Mouse (Mus musculus) urinary bladder, postnatal 14 days (tissue): ENCODE measurements around the gene Sox6.

Experiments used
- DNase-seq: peaks from one replicate; pipeline ENCODE4 v3.0.0; 2021; ENCODE audit warnings: low spot score

Gene Sox6

GRCm38 (mm10) chr7:115750275-115750825 lies 288.2 kb downstream of the Sox6 start:
- DNase-seq = no peak

GRCm38 (mm10) chr7:115747541-115747940 lies 291.1 kb downstream of the Sox6 start:
- no peak for DNase-seq

- DNase-seq = no peak
Measured at GRCm38 (mm10) chr7:115745672-115746253, 292.8 kb downstream of the Sox6 start.

GRCm38 (mm10) chr7:115734137-115734536 lies 304.5 kb downstream of the Sox6 start:
- DNase-seq = no peak

- no peak for DNase-seq
Measured at GRCm38 (mm10) chr7:115732824-115733223, 305.8 kb downstream of the Sox6 start.

- DNase-seq = no peak
Measured at GRCm38 (mm10) chr7:115726776-115727175, 311.8 kb downstream of the Sox6 start.

GRCm38 (mm10) chr7:115724404-115724803 lies 314.2 kb downstream of the Sox6 start:
- no peak for DNase-seq

- no peak for DNase-seq
Measured at GRCm38 (mm10) chr7:115721624-115722540, 316.7 kb downstream of the Sox6 start.

GRCm38 (mm10) chr7:115719791-115720190 lies 318.8 kb downstream of the Sox6 start:
- DNase-seq = no peak

- DNase-seq = peak; percentile 6
Measured at GRCm38 (mm10) chr7:115706141-115706540, 332.5 kb downstream of the Sox6 start.

GRCm38 (mm10) chr7:115698105-115698504 lies 340.5 kb downstream of the Sox6 start:
- DNase-seq = no peak

- no peak for DNase-seq
Measured at GRCm38 (mm10) chr7:115693206-115693605, 345.4 kb downstream of the Sox6 start.

GRCm38 (mm10) chr7:115691091-115691490 lies 347.5 kb downstream of the Sox6 start:
- DNase-seq = no peak

GRCm38 (mm10) chr7:115686687-115687086 lies 351.9 kb downstream of the Sox6 start:
- peak; percentile 57 for DNase-seq

GRCm38 (mm10) chr7:115684142-115684541 lies 354.5 kb downstream of the Sox6 start:
- no peak for DNase-seq

GRCm38 (mm10) chr7:115671749-115672148 lies 366.8 kb downstream of the Sox6 start:
- DNase-seq = no peak

- DNase-seq = no peak
Measured at GRCm38 (mm10) chr7:115671272-115671671, 367.3 kb downstream of the Sox6 start.

GRCm38 (mm10) chr7:115669207-115670004 lies 369.2 kb downstream of the Sox6 start:
- DNase-seq = no peak

- DNase-seq = no peak
Measured at GRCm38 (mm10) chr7:115666686-115667382, 371.8 kb downstream of the Sox6 start.

GRCm38 (mm10) chr7:115663399-115663798 lies 375.2 kb downstream of the Sox6 start:
- no peak for DNase-seq

GRCm38 (mm10) chr7:115662121-115662520 lies 376.5 kb downstream of the Sox6 start:
- no peak for DNase-seq

- DNase-seq = no peak
Measured at GRCm38 (mm10) chr7:115646696-115647095, 391.9 kb downstream of the Sox6 start.
